Mouse (Mus musculus) megakaryocyte, embryonic 14.5 days (primary cell): ENCODE results near the gene Upp2. TPM values are rescaled to one million over a fixed set of nuclear protein-coding genes. Genes with fewer than 3 reads are reported as not detected.

Source experiments
- H3K27me3 ChIP-seq: replicated peaks from 2 replicates; pipeline ENCODE3; 2012; ENCODE audit warnings: inconsistent platforms
- H3K36me3 ChIP-seq: replicated peaks from 2 replicates; pipeline ENCODE3; 2012; ENCODE audit warnings: low read length, inconsistent platforms, mixed read lengths
- H3K4me1 ChIP-seq: 2 replicates; pipeline ENCODE4 v1.6.1; 2012; ENCODE audit warnings: inconsistent platforms
- H3K4me3 ChIP-seq: replicated peaks from 2 replicates; pipeline ENCODE3; 2012; ENCODE audit warnings: moderate library complexity, mild to moderate bottlenecking, inconsistent platforms
- H3K9me3 ChIP-seq: 2 replicates; pipeline ENCODE4 v1.6.1; 2012; ENCODE audit warnings: inconsistent platforms
- FLI1 ChIP-seq: IDR thresholded peaks from 2 replicates; pipeline ENCODE4 v1.6.1; 2012; ENCODE audit warnings: low read length, inconsistent platforms, mixed read lengths
- GATA1 ChIP-seq: IDR thresholded peaks from 3 replicates; pipeline ENCODE4 v1.6.1; 2012; ENCODE audit warnings: mixed read lengths, low read length, inconsistent platforms, borderline replicate concordance
- polyA plus RNA-seq: library from polyadenylated mRNA; stranded (reverse); fragments of >175 nt; gene quantifications from 2 replicates; pipeline ENCODE4 v1.2.3, GENCODE M21; 2012; ENCODE audit warnings: low replicate concordance; ENCODE audit not compliant: insufficient read depth

Upp2 gene
- polyA plus RNA-seq, 1 experiment = not detected

DNA sequence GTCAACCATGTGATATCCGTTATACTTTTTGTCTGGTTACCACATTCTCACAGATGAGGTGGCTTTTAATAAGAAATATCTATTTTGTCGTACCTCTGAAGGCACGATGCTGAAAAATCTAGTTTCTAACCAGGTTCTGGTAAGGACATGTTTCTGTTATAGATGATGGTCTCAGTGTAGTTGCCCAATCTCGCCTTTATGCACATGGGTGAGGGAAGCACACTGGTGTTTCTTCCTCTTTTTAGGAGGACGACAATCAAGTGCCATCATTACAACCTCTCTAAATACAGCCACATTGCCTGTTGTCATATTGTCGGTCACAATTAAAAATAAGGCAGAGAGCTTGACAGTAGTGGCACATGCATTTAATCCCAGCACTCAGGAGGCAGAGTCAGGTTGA, 32.5 kb downstream of the Upp2 start:
- no peaks in the 10 kb centered on the region for H3K36me3 ChIP-seq
- peaks cover 29% of the 10 kb centered on the region for H3K9me3 ChIP-seq
- H3K4me1 ChIP-seq = no peaks in the 10 kb centered on the region
- TF ChIP-seq GATA1 (no peak), FLI1 (no peak)
- H3K27me3 ChIP-seq = no peaks in the 10 kb centered on the region
- H3K4me3 ChIP-seq = no peak overlapping the region

DNA sequence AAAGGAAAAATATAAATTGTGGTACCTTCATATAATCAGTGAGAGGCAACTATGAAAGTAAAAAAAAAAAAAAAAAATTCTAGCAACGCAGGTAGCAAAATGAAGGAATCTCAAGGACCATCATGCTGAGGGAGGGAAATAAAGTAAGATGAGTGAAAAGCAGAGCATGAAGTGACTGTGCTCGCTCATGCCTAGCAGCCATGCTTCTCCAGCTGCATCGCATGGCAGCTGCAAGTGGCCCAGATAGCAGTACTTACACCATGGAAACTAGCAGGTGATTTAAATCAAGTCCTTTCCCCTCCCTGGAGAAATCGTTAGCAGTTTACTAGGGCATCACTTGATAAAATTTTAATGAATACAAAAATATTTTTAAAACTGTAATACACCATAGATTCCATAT, 34.3 kb downstream of the Upp2 start:
- Histone ChIP-seq H3K4me1 (no peaks in the 10 kb centered on the region), H3K9me3 (peaks cover 29% of the 10 kb centered on the region), H3K4me3 (peak overlapping the region; percentile 46), H3K27me3 (no peaks in the 10 kb centered on the region), H3K36me3 (no peaks in the 10 kb centered on the region)
- TF ChIP-seq GATA1 (no peak), FLI1 (no peak)

DNA sequence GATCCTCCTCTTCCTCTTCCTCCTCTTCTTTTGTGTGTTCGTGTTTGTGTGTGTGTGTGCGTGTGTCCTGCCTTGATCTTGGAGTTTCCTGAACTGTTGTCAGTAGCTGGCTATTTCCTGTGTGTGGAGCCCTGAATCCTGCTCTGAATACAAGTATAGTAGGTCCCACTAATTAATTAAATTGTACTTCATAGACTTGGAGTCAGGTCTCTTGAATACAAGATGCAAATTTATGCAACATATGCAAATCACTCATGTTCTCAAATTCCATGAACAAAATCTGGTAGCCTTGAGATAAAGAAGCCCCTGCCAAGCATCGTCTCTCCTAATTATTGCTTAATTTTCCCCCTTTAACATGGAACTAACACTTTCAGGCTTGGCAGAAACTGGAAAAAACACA, 36.3 kb downstream of the Upp2 start:
- Histone ChIP-seq H3K4me1 (no peaks in the 10 kb centered on the region), H3K9me3 (peaks cover 16% of the 10 kb centered on the region; the same call in 1 of the 2 replicates), H3K27me3 (no peaks in the 10 kb centered on the region), H3K36me3 (no peaks in the 10 kb centered on the region), H3K4me3 (peak overlapping the region; percentile 64)
- no peak for TF ChIP-seq FLI1
- TF ChIP-seq GATA1 = no peak

DNA sequence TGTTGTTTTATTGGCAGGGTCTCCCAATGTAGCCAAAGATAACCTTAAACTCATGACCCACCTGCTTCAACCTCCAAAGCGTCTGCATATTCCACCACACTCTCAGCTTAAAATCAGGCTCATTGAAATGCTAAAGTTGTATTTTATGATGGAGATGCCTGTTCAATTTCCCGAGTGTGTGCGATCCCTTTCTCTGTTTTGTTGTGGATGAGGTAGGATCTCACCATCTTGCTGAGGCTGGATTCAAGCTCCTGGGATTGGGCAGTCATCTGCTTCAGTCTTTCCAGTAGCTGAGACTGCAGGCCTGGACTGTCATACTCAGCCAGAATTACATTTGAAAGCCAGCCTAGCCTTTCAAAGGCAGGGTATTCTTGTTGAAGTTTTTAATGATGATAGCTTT, 37.7 kb downstream of the Upp2 start:
- Histone ChIP-seq H3K9me3 (peaks cover 16% of the 10 kb centered on the region; the same call in 1 of the 2 replicates), H3K27me3 (no peaks in the 10 kb centered on the region), H3K4me3 (no peak overlapping the region), H3K36me3 (no peaks in the 10 kb centered on the region), H3K4me1 (no peaks in the 10 kb centered on the region)
- TF ChIP-seq GATA1 (no peak), FLI1 (no peak)

DNA sequence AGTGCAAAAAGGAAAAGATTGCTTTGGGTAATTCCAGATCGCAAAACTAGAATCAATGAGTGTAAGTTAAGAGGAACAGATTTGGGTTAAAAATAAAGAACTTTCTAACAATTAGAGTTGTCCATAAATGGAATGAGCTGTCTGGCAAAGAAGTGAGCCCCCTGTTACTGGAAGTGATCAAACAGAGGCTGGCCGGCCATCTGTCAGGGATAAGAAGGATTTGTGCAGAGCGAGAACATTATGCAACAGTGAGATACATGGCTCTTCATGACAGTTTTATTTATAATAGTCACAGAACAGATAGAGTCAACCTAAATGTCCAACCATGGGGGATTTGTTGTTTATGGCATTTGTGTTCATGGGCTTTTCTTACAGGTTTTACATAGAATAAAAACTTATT, 46.6 kb downstream of the Upp2 start:
- Histone ChIP-seq H3K4me1 (no peaks in the 10 kb centered on the region), H3K4me3 (no peak overlapping the region), H3K36me3 (no peaks in the 10 kb centered on the region), H3K27me3 (no peaks in the 10 kb centered on the region), H3K9me3 (peaks cover 9% of the 10 kb centered on the region; the same call in 1 of the 2 replicates)
- TF ChIP-seq GATA1 (no peak), FLI1 (no peak)

DNA sequence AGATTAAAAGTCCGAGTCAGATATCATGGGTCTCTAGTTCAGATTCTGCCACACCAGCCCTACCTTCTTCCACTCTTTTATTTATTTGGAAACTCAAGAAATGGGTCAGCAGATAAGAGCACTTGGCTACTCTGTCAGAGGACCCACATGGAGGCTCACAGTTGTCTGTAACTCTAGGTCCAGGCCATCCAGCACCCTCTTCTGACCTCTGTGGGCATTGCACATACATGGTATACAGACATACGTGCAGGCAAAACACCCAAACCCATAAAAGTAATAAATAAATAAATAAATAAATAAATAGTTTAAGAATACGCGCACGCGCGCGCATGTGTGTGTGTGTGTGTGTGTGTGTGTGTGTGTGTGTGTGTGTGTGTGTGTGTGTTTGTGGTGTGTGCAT, 47.8 kb downstream of the Upp2 start:
- no peaks in the 10 kb centered on the region for H3K27me3 ChIP-seq
- H3K4me3 ChIP-seq = no peak overlapping the region
- H3K36me3 ChIP-seq = no peaks in the 10 kb centered on the region
- TF ChIP-seq FLI1 (no peak), GATA1 (no peak)
- no peaks in the 10 kb centered on the region for H3K4me1 ChIP-seq
- H3K9me3 ChIP-seq = peaks cover 9% of the 10 kb centered on the region; the same call in 1 of the 2 replicates

DNA sequence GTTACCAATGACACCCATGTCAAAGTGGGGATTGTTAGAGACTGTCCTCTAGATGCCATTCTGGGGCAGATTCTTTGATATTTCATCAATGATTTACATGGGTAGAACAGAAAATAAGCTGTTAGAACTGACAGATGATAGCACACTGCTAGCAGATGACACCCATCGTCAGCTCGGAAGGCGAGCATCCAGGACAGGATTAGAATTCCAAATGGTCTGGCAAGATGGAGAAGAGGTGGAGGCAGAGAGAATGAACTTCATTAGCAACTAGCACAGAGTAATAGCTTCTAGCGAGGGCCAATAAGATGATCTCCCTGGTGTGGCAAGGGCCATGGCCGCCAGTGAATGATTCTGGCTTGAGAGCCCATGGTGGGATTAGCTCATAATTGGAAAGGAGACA, 48.7 kb downstream of the Upp2 start:
- Histone ChIP-seq H3K9me3 (peaks cover 9% of the 10 kb centered on the region; the same call in 1 of the 2 replicates), H3K4me3 (no peak overlapping the region), H3K4me1 (no peaks in the 10 kb centered on the region), H3K36me3 (no peaks in the 10 kb centered on the region), H3K27me3 (no peaks in the 10 kb centered on the region)
- no peak for TF ChIP-seq GATA1
- TF ChIP-seq FLI1 = no peak

DNA sequence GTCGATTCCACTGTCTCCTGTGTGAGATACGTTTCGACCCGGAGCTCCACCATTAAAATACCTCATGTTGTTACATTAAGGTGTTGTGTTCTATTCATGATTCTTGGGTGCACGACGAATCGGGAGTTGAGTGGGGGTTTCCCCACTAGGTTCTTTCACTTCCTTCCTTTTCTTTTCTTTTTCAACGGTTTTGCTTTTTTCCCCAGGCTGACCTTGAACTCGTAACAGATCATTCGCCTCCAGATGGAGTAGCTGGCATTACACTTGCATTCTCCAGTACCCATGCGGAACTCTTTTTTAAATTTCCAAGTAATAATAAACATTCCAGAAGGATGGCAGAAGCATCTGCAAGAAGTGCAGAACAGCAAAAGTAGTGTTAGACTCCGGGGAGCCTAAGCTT, 58.1 kb downstream of the Upp2 start:
- Histone ChIP-seq H3K4me3 (no peak overlapping the region), H3K27me3 (no peaks in the 10 kb centered on the region), H3K9me3 (peaks cover 3% of the 10 kb centered on the region; the same call in 1 of the 2 replicates), H3K36me3 (no peaks in the 10 kb centered on the region), H3K4me1 (no peaks in the 10 kb centered on the region)
- TF ChIP-seq FLI1 (no peak), GATA1 (no peak)

DNA sequence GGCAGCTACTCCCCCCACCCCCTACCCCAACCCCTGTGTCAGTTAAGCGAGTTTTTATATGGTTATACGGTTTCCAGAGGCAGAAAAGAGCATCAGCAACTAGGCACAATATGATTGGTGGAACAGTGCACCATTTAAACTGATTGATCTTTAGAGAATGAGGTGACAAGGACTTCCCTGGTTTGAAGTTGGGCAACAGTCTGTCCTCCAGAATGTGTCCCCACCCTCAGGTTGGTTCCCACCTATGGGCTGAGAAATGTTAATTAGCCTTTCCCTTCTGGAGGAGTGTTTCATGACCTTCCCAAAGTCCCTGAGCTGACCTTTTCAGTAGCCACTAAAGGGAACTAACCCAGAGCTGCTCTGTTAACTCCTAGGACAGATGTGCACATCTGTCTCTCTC, 58.6 kb downstream of the Upp2 start:
- Histone ChIP-seq H3K27me3 (no peaks in the 10 kb centered on the region), H3K4me3 (no peak overlapping the region), H3K4me1 (no peaks in the 10 kb centered on the region), H3K9me3 (peaks cover 3% of the 10 kb centered on the region; the same call in 1 of the 2 replicates), H3K36me3 (no peaks in the 10 kb centered on the region)
- TF ChIP-seq GATA1 = no peak
- no peak for TF ChIP-seq FLI1

DNA sequence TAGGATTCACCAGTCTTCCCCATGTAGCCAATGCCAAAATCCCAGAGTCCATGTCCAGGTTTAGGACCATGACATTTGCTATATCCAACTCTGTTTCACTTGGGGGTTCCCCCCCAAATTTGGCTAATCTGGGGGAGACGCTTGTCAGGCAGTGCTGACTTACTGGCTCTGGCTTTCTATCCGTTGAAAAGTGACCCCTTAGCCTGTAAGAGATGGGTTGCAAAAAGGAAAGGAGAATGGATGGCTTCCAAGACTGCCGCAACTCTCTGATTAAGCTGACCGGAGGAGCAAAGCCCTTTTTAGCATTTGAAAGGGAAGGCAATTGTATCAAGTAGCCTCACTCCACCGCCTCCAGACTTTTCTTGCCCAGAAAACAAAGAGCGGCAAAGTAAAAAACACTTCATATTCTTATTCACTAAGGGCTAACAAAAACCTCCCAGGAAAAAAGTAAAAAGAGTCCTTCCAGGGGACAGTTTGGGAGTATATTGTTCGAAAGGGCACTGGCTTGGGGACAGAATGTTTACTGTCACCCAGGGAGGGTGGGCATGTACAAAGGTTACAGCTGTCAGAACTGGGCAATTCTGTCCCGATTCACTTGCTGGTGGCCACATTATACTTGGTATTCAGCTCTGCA, 59.2 kb downstream of the Upp2 start:
- H3K4me3 ChIP-seq = no peak overlapping the region
- TF ChIP-seq FLI1 (no peak), GATA1 (no peak)

DNA sequence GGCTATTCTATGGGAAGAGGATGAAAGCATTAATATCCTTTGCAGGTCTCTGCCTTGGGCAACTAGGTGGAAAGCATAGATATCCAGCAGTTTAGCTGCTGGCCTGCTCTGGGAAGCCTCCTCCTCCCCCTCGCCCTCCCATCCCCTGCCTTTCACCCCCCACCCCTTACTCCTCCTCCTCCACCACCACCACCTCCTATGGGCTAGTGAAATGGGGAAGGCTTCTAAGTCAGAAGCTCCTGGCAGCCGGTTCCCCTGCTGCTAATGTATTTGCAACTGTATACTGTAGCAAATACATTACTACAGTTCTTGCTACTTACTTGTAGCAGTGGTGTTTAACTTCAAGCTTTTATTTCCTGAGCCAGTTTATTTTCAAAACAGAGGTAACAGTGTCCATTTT, 60.9 kb downstream of the Upp2 start:
- no peak overlapping the region for H3K4me3 ChIP-seq
- H3K27me3 ChIP-seq = no peaks in the 10 kb centered on the region
- no peaks in the 10 kb centered on the region for H3K36me3 ChIP-seq
- no peaks in the 10 kb centered on the region for H3K4me1 ChIP-seq
- H3K9me3 ChIP-seq = peaks cover 12% of the 10 kb centered on the region
- TF ChIP-seq GATA1 (no peak), FLI1 (no peak)

More for the DNA sequence above, 59.2 kb downstream of the Upp2 start:
- Histone ChIP-seq H3K36me3 (no peaks in the 10 kb centered on the region), H3K4me1 (no peaks in the 10 kb centered on the region), H3K9me3 (peaks cover 3% of the 10 kb centered on the region; the same call in 1 of the 2 replicates), H3K27me3 (no peaks in the 10 kb centered on the region)
